Mouse (Mus musculus): ENCODE measurements at regions not wholly inside any gene's neighbourhood (a gene's known extent, or its start where the extent isn't known, plus 50 kb on each side); places are given as distances from the start of the nearest gene placed in this dataset.

DNA sequence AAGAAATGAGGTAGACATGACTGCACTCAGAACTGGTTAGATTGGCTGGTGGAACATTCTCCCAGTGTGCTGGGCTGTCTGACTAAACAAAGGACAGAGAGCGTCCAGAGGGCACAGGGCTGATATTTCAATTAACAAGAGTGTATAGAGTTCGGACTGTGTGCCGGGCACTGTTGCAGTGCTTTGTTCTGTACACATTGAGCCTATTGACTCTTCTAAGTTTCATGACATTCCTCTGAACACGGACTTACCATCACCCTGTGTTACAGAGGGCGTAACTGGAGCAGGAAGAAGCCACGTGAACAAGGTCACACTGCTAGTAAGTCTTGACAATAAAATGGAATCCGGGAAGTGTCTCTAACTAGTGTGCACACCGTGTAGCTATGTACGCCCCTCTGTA, 92.1 kb upstream of the Barx2 start:
- DNase-seq: no peak

DNA sequence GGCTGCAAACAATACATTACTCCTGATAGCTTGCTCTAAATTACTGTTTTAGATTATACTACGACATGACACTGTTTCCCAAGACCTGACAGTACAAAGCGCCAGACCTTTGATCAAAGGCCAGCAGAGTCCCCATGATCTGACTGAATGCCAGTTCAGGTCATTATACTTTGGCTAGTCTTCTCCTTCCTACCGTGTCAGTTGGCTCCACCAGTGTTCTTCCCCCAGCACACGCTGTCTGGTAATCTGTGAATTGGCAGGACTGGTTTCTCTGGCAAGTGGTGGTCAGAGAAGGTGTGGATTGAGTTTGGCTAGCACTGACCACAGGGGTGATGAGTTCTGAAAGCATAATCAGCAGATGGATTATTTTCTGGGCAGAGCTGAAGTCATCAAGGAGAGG, 93.1 kb upstream of the Barx2 start:
- DNase-seq: peak in 1 of 2 experiments; percentile 10

GRCm38 (mm10) chr9:32010953-32011770, 97.9 kb upstream of the Barx2 start:
- DNase-seq: peak in 1 of 2 experiments; percentile 48

DNA sequence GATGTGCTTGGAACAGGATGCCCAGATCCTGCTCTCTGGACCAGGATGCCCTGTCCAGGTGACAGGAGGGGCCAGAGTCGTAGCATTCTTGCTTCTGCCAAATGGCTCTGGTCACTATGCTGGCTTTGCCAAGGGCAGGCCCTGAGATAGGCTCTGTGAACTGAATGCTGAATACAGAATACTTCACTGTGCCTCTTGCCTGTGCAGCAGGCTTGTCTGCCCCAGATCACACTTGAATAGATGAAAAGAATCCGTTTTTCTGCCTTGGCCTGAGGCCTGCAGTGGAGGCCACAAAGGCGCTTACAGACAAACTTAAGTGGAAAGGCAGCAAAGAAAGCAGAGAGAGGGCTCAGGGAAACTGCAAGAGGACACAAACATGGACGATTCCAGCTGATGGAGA, 99.7 kb upstream of the Arhgap32 start:
- DNase-seq: no peak

GRCm38 (mm10) chr9:32018020-32018419, 97.9 kb upstream of the Arhgap32 start:
- DNase-seq: peak; percentile 44 to 63

GRCm38 (mm10) chr9:32019786-32020185, 96.2 kb upstream of the Arhgap32 start:
- no peak for DNase-seq

DNA sequence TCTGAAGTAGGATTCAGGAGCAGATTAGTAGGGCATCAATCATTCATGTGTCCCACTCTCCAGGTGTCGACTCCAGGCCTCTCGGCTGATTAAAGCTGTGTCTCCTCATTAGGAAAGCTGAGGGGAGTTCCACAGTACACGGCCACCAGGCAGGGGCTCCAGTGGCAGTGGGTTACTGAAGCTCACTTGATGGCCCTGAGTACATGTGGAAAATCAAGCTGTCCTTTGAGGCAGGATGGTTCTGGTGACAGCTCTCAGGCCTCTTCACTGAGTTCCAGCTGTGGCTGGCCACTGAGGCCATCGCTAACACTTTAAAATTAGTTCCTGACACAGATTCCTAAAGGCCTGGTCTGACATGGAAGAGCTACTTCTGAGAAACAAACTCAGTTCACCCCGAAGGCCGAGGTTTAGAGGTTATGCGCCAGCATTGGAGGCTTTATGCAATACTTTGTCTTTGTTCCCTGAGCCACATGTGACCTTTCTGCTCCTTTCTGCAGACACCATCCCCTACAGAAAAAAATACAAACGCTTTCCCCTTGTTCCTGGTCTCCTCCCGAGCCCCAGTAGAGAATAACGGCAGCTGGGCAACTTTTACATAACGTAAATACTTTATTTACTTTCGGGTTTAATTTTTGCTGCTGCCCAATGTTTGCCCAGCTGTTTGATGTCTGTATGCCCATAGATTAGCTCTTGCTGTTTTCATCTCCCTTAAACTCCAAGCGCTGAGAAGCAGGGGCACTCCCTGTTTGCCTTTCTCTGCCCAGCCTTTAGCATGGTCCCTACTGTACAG, 94.8 kb upstream of the Arhgap32 start:
- DNase-seq: no peak

GRCm38 (mm10) chr9:32021755-32022154, 94.2 kb upstream of the Arhgap32 start:
- no peak for DNase-seq

- DNase-seq: no peak
Observed at GRCm38 (mm10) chr9:32022996-32023395, 92.9 kb upstream of the Arhgap32 start.

DNA sequence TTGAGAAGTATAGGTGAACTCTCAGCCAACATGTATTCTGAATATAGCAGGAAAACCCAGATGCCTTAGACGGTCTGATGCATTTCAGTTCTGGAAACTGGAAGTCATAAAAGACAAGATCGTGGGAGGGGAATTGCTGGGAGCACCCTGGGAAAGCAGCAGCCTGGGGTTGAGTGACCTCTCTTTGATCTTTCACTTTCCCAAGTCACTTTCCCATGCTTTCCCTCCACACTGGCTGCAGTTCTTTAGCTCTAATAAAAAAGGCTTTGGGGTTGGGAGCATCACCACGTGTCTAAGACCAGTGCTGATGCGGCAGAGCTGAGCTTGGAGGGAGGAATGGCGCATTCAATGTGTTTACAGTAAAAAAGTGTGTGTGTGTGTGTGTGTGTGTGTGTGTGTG, 91.2 kb upstream of the Arhgap32 start:
- DNase-seq: peak; percentile 24 to 45

DNA sequence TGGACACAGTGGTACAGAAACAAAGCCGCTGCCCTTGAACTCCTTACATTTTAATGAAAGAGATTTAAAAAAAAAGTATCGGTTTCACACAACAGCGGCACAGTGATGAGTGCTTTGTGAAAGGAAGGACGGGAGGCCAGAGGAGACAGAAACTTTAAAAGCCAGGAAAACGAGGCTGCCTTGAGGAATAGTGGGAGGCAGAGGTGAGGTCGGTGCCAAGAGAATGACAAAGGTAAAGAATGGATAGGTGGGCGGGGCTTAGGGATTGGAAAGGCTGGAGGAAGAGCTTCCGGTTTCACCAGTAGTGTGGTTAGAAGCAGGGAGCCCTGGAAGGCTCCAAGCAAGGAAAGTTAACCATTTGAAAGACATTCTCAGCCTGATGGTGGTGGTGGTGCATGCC, 88.0 kb upstream of the Arhgap32 start:
- peak; percentile 59 to 71 for DNase-seq

- no peak for DNase-seq
Observed at GRCm38 (mm10) chr9:32029001-32029400, 86.9 kb upstream of the Arhgap32 start.

GRCm38 (mm10) chr9:32029786-32030185, 86.2 kb upstream of the Arhgap32 start:
- no peak for DNase-seq

GRCm38 (mm10) chr9:32030203-32030602, 85.7 kb upstream of the Arhgap32 start:
- DNase-seq: no peak

DNA sequence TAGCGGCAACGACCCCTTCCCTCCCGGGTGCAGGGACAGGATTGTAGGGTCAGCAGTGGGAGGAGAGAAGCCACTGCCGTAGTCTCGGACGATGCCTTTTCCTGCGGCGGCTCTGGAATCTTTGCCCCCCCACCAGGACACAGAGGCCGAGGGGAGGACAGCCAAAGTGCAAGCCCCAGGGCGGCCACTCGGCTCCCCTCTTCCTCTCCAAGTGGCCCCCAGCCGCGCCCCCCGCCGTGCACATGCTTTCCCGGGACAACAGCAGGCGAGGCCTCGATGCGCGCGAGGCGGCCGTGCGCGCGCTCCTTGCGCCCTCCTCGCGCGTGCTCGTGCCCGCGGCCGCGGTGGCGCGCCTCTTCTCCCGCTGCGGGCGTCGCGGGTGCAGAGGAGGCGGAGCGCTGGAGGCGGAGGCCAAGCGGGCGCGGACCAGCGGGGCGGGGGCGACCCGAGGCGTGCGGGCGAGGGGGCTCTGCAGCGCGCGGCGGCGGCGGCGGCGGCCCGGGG, 83.9 kb upstream of the Arhgap32 start:
- peak; percentile 88 to 93 for DNase-seq

DNA sequence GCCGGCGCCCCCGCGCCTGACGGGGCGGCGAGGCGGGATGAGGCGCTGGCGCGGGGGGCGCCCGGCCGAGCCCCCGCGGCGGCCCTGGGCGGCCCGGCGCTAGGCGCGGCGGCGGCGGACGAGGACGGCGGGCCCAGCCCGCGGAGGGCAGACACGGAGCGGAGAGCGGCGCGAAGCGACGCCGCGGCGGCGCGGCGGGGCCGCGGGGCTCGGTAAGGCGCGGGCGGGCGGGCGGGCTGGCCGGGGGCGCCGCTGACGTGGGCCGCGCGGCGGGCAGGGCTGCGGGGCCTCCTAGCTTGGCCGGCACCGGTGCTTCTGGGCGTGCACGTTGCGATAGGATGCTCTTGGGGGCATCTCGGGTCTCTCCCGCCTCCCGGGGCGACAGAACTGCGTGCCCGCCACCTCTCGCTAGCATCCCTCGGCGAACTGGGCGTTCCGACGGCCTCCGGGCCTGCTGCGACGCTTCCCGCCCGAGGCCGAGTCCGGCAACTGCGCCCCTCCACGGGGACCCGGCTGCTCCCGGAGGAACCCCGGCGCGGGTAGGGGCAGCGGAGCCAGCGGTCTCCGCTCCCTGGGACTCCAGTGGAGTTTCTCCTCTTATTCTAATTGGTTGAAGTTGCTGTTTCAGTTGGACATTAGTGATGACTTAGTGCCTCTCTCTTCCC, 83.3 kb upstream of the Arhgap32 start:
- peak; percentile 63 to 76 for DNase-seq

GRCm38 (mm10) chr9:32033937-32034336, 82.0 kb upstream of the Arhgap32 start:
- DNase-seq: peak in 1 of 2 experiments; percentile 35

GRCm38 (mm10) chr9:32039999-32040398, 75.9 kb upstream of the Arhgap32 start:
- DNase-seq: no peak

GRCm38 (mm10) chr9:32043344-32043743, 72.6 kb upstream of the Arhgap32 start:
- no peak for DNase-seq

DNA sequence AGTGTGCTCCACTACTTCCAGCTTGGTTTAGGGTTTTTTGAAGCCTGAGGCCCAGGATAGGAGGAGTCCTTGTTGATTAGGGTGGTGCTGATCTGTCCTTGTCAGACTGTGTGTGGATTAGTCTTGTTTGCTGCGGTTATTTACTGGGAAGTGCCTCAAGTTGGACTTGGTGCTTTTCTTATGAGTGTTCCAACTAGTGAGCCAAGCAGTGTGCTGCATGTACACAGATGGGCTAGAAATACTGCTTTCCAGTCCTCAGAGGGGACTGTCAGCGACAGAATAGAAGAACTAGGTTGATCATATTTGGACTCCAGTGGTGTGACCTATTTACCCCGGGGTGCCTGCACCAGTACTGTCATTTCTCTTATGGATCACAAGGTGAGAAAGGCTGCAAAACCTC, 69.1 kb upstream of the Arhgap32 start:
- DNase-seq: no peak

DNA sequence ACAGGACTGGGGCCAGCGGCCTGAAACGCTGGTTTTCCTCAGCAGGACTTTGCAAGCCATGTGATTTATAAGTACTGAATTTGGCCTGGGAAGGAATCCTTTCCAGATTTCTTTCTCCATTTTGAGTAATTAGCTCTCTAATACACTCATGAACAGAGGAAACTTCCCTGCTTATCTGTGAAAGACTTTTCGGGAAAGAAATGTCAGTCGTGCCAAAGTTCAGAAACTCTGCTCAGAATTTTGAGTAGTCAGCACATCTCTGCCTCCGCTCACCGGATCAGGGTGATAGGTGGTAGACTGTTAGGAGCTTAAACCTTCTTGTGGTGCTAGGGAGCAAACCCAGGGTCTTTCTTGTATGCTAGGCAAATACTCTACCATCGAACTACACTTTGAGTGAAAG, 67.0 kb upstream of the Arhgap32 start:
- peak; percentile 32 to 38 for DNase-seq

DNA sequence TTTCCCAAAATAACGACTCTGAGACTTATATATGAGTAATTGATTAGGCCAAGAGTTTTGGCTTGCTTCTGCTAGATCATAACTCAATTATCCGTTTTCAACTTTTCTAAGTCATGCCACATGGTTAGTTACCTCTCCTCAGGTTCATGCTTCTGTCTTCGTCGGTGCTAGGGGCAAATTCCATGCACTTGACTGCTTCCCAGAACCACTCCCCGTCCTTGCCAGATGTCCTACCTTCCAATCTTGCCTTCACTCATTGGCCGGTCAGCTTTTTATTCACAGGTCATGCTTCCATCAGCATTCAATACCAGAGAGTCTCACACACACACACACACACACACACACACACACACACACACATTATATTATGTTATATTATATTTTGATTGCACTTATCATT, 66.4 kb upstream of the Arhgap32 start:
- DNase-seq: no peak

- no peak for DNase-seq
Observed at GRCm38 (mm10) chr9:32053886-32054615, 61.9 kb upstream of the Arhgap32 start.
